Mouse (Mus musculus): Measurements from ENCODE around the gene Hnrnpul1. TPM values are rescaled to one million over a fixed set of nuclear protein-coding genes. Genes with fewer than 3 reads are reported as not detected.
A peak's percentile ranks its signal among the peaks of the same experiment; 100 is the strongest.

Gene Hnrnpul1
- total RNA-seq, 2 experiments from 2014 or later, result 66.3 to 72.8 TPM

DNA sequence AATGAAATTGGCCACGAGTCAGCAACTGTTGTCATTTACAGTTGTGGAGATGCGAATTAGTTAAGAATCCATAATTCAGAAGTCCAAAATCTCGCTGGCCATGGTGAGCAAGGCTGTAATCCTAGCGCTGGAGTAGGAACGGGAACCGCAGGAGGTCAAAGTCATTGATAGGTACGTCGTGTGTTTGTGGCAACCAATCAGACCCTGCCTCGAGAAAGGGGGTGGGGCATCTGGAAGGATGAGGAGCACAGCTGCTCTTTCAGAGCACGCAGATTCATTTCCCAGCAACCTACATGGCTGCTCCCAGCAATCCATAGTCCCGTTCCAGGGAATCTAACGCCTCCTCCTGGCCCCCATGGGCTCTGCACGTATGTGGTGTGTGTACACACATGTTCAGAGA is 54.7 kb downstream of the Hnrnpul1 start:
- TF ChIP-seq CTCF (IDR thresholded peaks at IDR 0.05), result no peak
- Histone ChIP-seq H3K4me3 (no peak overlapping the region), H3K27ac (no peak overlapping the region)
- DNase-seq, result no peak
- intact Hi-C loops (cut with DNase I), result no loop called here

- H3K27ac ChIP-seq, result no peak overlapping the region
- TF ChIP-seq CTCF (IDR thresholded peaks at IDR 0.05), result no peak
- intact Hi-C loops (cut with DNase I), result no loop called here
- no peak for DNase-seq
- H3K4me3 ChIP-seq, result no peak overlapping the region
Observed at GRCm38 (mm10) chr7:25694104-25694503, 60.5 kb downstream of the Hnrnpul1 start.

GRCm38 (mm10) chr7:25690051-25690450 is 64.5 kb downstream of the Hnrnpul1 start:
- peak overlapping the region; percentile 82 for H3K4me3 ChIP-seq
- TF ChIP-seq CTCF (IDR thresholded peaks at IDR 0.05), result no peak
- no peak for DNase-seq
- H3K27ac ChIP-seq, result peak overlapping the region; percentile 90; the same call in 1 of the 2 replicates
- intact Hi-C loops (cut with DNase I), result no loop called here

- intact Hi-C loops (cut with DNase I), result loop anchor here (2.0 kb wide), 1 partner anchor 17 kb away; no protein-coding TSS in a partner anchor
- Histone ChIP-seq H3K27ac (peak overlapping the region; percentile 90), H3K4me3 (peak overlapping the region; percentile 82)
- DNase-seq, result no peak
- no peak for TF ChIP-seq CTCF (IDR thresholded peaks at IDR 0.05)
Observed at GRCm38 (mm10) chr7:25689603-25690021, 64.9 kb downstream of the Hnrnpul1 start.

DNA sequence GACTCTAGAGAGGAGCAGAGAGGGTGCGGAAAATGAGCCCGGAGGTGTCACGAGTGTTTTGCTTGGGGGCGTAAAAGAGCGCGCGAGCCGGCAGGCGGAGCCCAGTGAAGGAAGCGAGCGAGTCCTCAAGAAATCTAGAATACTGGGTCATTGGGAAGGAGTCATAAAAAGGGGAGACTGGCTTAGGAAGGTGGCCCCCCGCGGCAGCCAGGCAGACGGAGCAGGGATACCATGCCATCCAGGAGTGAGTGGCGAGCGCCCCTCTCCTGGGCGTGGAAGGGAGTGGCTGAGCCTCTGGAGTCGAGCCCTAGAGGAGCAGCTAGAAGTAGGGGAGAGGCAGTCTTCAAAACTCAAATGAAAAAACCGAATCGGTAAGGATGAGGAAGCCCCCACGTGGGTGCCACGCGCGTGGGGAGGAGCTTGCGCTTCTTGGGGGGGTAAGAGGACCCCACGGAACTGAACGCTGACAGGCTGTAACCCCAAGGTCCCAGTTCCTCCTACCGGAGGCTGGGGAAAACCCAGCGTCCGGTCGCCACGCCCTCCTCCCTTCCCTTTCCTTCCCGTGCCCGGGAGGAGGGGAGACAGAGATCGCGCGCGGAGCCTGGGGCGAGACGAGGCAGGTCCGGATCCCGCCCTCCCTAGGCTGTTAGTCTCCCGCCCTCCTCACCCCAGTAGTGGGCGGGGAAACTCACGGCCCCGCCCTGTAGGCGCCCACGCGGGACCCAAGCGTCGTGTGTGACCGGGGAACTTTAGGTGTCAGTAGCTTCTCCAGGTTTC is 65.6 kb downstream of the Hnrnpul1 start:
- peak; percentile 83 for DNase-seq
- Histone ChIP-seq H3K27ac (peak overlapping the region; percentile 90), H3K4me3 (peak overlapping the region; percentile 82)
- no peak for TF ChIP-seq CTCF (IDR thresholded peaks at IDR 0.05)
- intact Hi-C loops (cut with DNase I), result loop anchor here (2.0 kb wide), 1 partner anchor 18 kb away; no protein-coding TSS in a partner anchor

GRCm38 (mm10) chr7:25687811-25688401 is 66.7 kb downstream of the Hnrnpul1 start:
- Histone ChIP-seq H3K27ac (peak overlapping the region; percentile 90), H3K4me3 (peak overlapping the region; percentile 82)
- intact Hi-C loops (cut with DNase I), result loop anchor here (2.0 kb wide), 1 partner anchor 19 kb away; no protein-coding TSS in a partner anchor
- DNase-seq, result peak; percentile 68
- peak; percentile 48 for TF ChIP-seq CTCF (IDR thresholded peaks at IDR 0.05)

DNA sequence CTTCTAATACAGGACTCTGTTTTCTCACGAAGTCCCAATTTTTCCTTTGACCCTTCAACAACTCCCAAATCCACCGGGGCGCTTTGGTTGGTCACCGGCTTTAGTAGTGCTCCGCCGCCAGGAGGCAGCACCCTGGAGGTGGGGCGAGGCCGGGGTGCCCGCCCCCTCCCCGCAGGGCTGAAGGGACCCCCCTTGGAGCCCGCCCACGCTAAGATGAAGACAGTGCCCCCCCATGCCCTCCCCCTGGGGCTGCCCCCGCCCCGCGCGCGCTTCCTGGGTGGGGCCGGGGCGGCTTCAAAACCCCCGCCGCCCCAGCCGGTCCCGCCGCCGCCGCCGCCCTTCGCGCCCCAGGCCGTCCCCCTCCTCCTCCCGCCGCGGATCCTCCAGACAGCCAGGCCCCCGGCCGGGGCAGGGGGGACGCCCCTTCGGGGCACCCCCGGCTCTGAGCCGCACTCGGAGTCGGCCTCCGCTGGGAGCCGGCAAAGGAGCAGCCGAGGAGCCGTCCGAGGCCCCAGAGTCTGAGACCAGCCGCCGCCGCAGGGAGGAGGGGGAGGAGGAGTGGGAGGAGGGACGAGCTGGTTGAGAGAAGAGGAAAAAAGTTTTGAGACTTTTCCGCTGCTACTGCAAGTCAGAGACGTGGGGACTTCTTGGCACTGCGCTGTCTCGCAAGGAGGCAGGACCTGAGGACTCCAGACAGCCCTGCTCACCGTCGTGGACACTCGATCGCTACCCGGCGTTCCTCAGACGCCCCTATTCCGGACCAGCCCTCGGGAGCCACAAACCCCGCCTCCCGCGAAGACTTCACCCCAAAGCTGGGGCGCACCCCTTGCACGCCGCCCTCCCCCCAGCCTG is 67.7 kb downstream of the Hnrnpul1 start, which contains the start of gene Tgfb1:
Gene Tgfb1, plus strand, starts transcription at position 323 of the 852 bp plus-strand sequence.
- Histone ChIP-seq H3K27ac (peak within 1 kb of the TSS; percentile 90), H3K4me3 (peak within 1 kb of the TSS; percentile 82)
- peak; percentile 85 for DNase-seq
- intact Hi-C loops (cut with DNase I), result no loop called here
- peak; percentile 88 for TF ChIP-seq CTCF (IDR thresholded peaks at IDR 0.05)

- no peak for DNase-seq
- intact Hi-C loops (cut with DNase I), result no loop called here
- peak overlapping the region; percentile 82 for H3K4me3 ChIP-seq
- TF ChIP-seq CTCF (IDR thresholded peaks at IDR 0.05), result no peak
- peak overlapping the region; percentile 90 for H3K27ac ChIP-seq
Observed at GRCm38 (mm10) chr7:25685926-25686470, 68.6 kb downstream of the Hnrnpul1 start.

GRCm38 (mm10) chr7:25684659-25685058 is 69.9 kb downstream of the Hnrnpul1 start:
- TF ChIP-seq CTCF (IDR thresholded peaks at IDR 0.05), result no peak
- DNase-seq, result no peak
- H3K27ac ChIP-seq, result no peak overlapping the region
- intact Hi-C loops (cut with DNase I), result no loop called here
- no peak overlapping the region for H3K4me3 ChIP-seq

DNA sequence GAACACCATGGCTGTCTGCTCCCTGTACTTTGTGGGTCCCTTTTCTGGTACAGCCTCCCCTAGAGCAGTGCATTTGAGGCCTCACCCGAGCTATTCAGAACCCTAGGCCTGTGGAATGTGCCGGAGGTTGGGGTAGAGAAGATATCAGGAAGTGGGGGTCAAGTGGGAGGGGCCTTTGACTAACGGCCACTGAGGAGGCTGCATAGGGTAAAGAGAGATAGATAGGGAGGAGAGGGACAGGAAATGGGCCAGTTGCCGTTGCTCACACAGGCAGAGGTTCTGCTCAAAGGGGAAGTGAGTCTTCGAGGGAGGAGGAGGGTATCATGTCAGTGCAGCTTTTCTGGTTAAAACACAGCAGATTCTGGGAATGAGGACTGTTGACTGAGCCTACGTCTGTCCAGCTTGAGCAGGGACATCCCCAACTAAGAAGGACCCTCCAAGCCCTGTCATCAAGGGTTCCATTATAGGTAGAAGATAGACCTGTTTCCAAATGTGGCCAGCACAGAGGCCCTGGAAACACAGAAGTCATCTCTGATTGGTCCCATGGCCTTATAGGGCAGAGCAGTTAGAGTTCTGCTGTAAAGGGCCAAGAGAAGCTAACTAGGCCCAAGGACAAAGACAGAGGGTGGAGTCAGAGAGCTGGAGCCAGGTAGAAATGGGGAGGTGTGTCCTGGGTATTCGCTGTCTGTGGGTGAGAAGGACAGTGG is 70.9 kb downstream of the Hnrnpul1 start:
- H3K4me3 ChIP-seq, result no peak overlapping the region
- no peak for TF ChIP-seq CTCF (IDR thresholded peaks at IDR 0.05)
- intact Hi-C loops (cut with DNase I), result no loop called here
- no peak overlapping the region; the same call in 1 of the 2 replicates for H3K27ac ChIP-seq
- DNase-seq, result no peak

DNA sequence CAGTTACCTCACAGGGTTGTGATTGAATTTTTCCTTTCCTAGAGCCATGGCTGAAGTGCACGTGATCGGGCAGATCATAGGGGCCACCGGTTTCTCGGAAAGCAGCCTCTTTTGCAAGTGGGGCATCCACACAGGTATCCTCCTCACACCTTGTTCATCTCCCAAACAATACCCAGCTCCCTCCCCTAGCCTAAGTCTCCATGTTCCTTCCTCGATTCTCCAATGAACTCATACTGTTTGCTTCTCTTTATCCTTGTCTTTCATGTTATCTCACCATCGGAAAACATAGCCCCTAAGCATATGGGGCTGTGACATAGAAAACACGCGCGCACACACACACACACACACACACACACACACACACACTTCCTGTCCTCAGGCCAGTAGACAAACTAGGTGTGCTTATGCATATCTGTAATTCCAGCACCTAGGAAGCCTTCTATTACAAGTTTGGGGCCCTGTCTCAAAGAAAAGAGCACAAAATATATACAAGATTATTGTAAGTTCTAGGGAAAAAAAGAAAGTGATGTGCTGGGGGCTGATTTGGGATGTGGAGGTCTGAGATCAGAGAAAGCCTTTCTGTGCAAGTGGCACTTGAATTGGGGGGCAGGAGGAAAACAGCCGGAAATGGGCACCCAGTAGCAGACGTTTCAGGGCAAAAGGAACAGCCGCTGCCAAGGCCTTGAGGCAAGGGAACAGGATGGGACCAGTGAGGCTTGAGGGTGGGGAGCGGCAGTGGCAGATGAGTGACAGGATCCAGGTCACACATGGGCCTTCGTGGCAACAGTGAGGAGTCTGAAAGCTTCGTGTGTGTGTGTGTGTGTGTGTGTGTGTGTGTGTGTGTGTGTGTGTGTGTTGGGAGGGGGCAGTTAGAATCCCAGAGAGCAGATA is 73.0 kb downstream of the Hnrnpul1 start:
- intact Hi-C loops (cut with DNase I), result no loop called here
- TF ChIP-seq CTCF (IDR thresholded peaks at IDR 0.05), result no peak
- H3K27ac ChIP-seq, result peak overlapping the region; percentile 97; the same call in 1 of the 2 replicates
- DNase-seq, result no peak
- H3K4me3 ChIP-seq, result peak overlapping the region; percentile 97
